Mouse (Mus musculus) CH12.LX (cell line): ENCODE measurements around the gene Sstr3.

Experiments used
- CTCF ChIP-seq, 2 experiments: IDR thresholded peaks in 1 of 2; conservative IDR thresholded peaks in 1 of 2; 2 replicates each; pipeline ENCODE4 v1.5.1; 2011 to 2012; ENCODE audit warnings: low read depth in 2 of 2, low read length in 2 of 2, improper control_type of control experiment in 1 of 2, inconsistent platforms in 1 of 2, mild to moderate bottlenecking in 1 of 2, moderate library complexity in 1 of 2
- EP300 ChIP-seq: IDR thresholded peaks from 2 replicates; pipeline ENCODE4 v1.6.1; 2011; ENCODE audit warnings: low read length, improper control_type of control experiment
- HCFC1 ChIP-seq: IDR thresholded peaks from 2 replicates; pipeline ENCODE4 v1.6.1; 2012; ENCODE audit warnings: low read depth, mild to moderate bottlenecking, inconsistent platforms, low read length, improper control_type of control experiment
- MAX ChIP-seq: IDR thresholded peaks from 2 replicates; pipeline ENCODE4 v1.6.1; 2011; ENCODE audit warnings: low read length, improper control_type of control experiment
- MAZ ChIP-seq: IDR thresholded peaks from 2 replicates; pipeline ENCODE4 v1.6.1; 2012; ENCODE audit warnings: low read depth, mild to moderate bottlenecking, inconsistent platforms, low read length, improper control_type of control experiment, moderate library complexity
- MEF2A ChIP-seq: IDR thresholded peaks from 2 replicates; pipeline ENCODE4 v1.6.1; 2014; ENCODE audit warnings: low read depth, mild to moderate bottlenecking, inconsistent platforms, low read length, improper control_type of control experiment, borderline replicate concordance
- POLR2A ChIP-seq: IDR thresholded peaks from 2 replicates; pipeline ENCODE4 v1.6.1; 2011; ENCODE audit warnings: low read depth, mild to moderate bottlenecking, improper control_type of control experiment, low read length
- TCF12 ChIP-seq: IDR thresholded peaks from 2 replicates; pipeline ENCODE4 v1.6.1; 2014; ENCODE audit warnings: low read depth, mild to moderate bottlenecking, inconsistent platforms, low read length, improper control_type of control experiment
- UBTF ChIP-seq: IDR thresholded peaks from 2 replicates; pipeline ENCODE4 v1.6.1; 2012; ENCODE audit warnings: low read depth, mild to moderate bottlenecking, inconsistent platforms, low read length, improper control_type of control experiment, moderate library complexity
- ZNF384 ChIP-seq: IDR thresholded peaks from 2 replicates; pipeline ENCODE4 v1.6.1; 2012; ENCODE audit warnings: low read depth, low read length, improper control_type of control experiment, inconsistent platforms

GRCm38 (mm10) chr15:78520112-78520715, 24.3 kb downstream of the Sstr3 start:
- TF ChIP-seq HCFC1 (no peak), CTCF (conservative IDR thresholded peaks at IDR 0.05 in 1 of 2, IDR thresholded peaks at IDR 0.05 in 1 of 2; ENCODE audit: low read depth in 2 of 2, low read length in 2 of 2) (no peak), MAZ (no peak), POLR2A (no peak), EP300 (no peak), UBTF (no peak), ZNF384 (no peak), MAX (no peak), TCF12 (no peak), MEF2A (no peak)
